Mouse (Mus musculus): ENCODE measurements around the gene Nlrp4c.
"Not testable (repeated sequence)": the region's sequence is repeated elsewhere in the genome, so short reads cannot be mapped to it uniquely, and the experiment has no call there.

GRCm38 (mm10) chr7:6120104-6120503, 75.1 kb downstream of the Nlrp4c start:
- TF ChIP-seq GATA1, TAL1 (IDR thresholded peaks at IDR 0.05; ENCODE audit: low read length): not testable (repeated sequence)

All from erythroblast, embryonic 14.5 days (primary cell).